Mouse (Mus musculus): ENCODE measurements at regions not wholly inside any gene's neighbourhood (a gene's known extent, or its start where the extent isn't known, plus 50 kb on each side); places are given as distances from the start of the nearest gene placed in this dataset.

DNA sequence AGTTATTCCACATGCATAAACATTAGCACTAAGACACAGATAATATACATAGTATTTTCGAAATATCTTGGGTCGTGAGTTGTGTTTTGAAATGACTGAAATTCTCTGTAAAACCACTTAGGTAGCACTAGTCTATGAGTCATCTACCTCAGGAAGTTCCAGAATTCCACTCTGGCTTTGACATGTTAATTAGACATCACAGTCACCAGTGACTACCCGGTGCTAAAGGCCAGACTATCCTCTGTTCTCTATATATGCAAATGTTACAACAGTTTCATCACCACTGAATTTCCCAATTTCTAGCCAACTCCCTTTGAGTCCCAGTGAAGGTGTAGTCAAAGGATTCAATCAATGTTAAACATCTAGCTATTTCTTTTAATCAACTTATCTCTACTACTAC is 112.3 kb upstream of the Tnfsf11 start:
- no peak for TF ChIP-seq CTCF (IDR thresholded peaks at IDR 0.05)
- no peak for TF ChIP-seq EP300 (IDR thresholded peaks at IDR 0.05)

Data from lung, postnatal 0 days (tissue).